Mouse (Mus musculus) G1E (cell line): ENCODE measurements around the gene Eif3b. TPM values are rescaled to one million over a fixed set of nuclear protein-coding genes. Genes with fewer than 3 reads are reported as not detected.

Experiments
- ATAC-seq: 2 replicates; pipeline ENCODE4 v1.8.0; 2016; ENCODE audit warnings: mild to moderate bottlenecking; ENCODE audit not compliant: insufficient number of reproducible peaks, poor library complexity, low FRiP score, severe bottlenecking; ENCODE audit errors: extremely low read depth
- DNase-seq: peaks from one replicate; pipeline ENCODE4 v3.0.0; 2012; ENCODE audit warnings: low spot score
- H3K27me3 ChIP-seq: 2 replicates; pipeline ENCODE4 v1.6.1; 2012; ENCODE audit warnings: mild to moderate bottlenecking, low read length, inconsistent platforms; ENCODE audit not compliant: insufficient read depth
- H3K36me3 ChIP-seq: replicated peaks from 2 replicates; pipeline ENCODE3; 2012; ENCODE audit warnings: mild to moderate bottlenecking, inconsistent platforms
- H3K4me1 ChIP-seq: 2 replicates; pipeline ENCODE4 v1.6.1; 2012; ENCODE audit warnings: low read depth, low read length, inconsistent platforms, mixed read lengths; ENCODE audit not compliant: insufficient read depth
- H3K4me3 ChIP-seq: 2 replicates; pipeline ENCODE4 v1.5.1; 2012; ENCODE audit warnings: low read depth, mild to moderate bottlenecking, inconsistent platforms, low read length, moderate library complexity, mixed read lengths
- H3K9me3 ChIP-seq: replicated peaks from 2 replicates; pipeline ENCODE4 v1.6.1; 2012; ENCODE audit warnings: inconsistent platforms
- CTCF ChIP-seq: IDR thresholded peaks from 2 replicates; pipeline ENCODE4 v1.5.1; 2012; ENCODE audit warnings: low read depth, low read length, inconsistent platforms, mixed read lengths
- GATA1 ChIP-seq: IDR thresholded peaks from 2 replicates; pipeline ENCODE4 v1.6.1; 2012; ENCODE audit warnings: borderline replicate concordance, low read length, inconsistent platforms, mixed read lengths
- GATA2 ChIP-seq: IDR thresholded peaks from 2 replicates; pipeline ENCODE4 v1.6.1; 2012; ENCODE audit warnings: low read depth, low read length, inconsistent platforms, borderline replicate concordance
- POLR2AphosphoS5 ChIP-seq: IDR thresholded peaks from 2 replicates; pipeline ENCODE4 v1.6.1; 2012; ENCODE audit warnings: low read depth, low read length, inconsistent platforms; ENCODE audit not compliant: insufficient replicate concordance
- TAL1 ChIP-seq: conservative IDR thresholded peaks from 2 replicates; pipeline ENCODE4 v1.6.1; 2012; ENCODE audit warnings: low read depth, low read length, inconsistent platforms, mixed read lengths
- polyA plus RNA-seq: library from polyadenylated mRNA; stranded (reverse); fragments of >175 nt; gene quantifications from 2 replicates; pipeline ENCODE4 v1.2.3, GENCODE M21; 2012
- total RNA-seq, 2 experiments: library from RNA; stranded (forward) in 1 of 2; stranded (reverse) in 1 of 2; fragments of 200-1000 nt in 1 of 2; fragments of >200 nt in 1 of 2; fragmentation: Nextera tagmentation in 1 of 2; gene quantifications; 2 replicates each; pipeline ENCODE4 v1.2.3; 2014 to 2017

Gene Eif3b
- total and polyA plus RNA-seq, 3 experiments, result 133 to 237 (median 137) TPM

- DNase-seq (no peak), ATAC-seq (no peak)
- Histone ChIP-seq H3K36me3 (no peaks in the 10 kb centered on the region), H3K9me3 (no peaks in the 10 kb centered on the region), H3K27me3 (peaks cover 55% of the 10 kb centered on the region), H3K4me3 (no peak overlapping the region), H3K4me1 (peaks cover 20% of the 10 kb centered on the region)
- TF ChIP-seq POLR2AphosphoS5 (no peak), CTCF (no peak), GATA1 (no peak), GATA2 (no peak), TAL1 (no peak)
These were observed 26.4 kb upstream of the Eif3b start for GRCm38 (mm10) chr5:140392701-140393100.

- no peak for ATAC-seq
These were observed 22.8 kb upstream of the Eif3b start for GRCm38 (mm10) chr5:140396166-140396940.

GRCm38 (mm10) chr5:140402640-140403270, 16.4 kb upstream of the Eif3b start:
- no peak for TF ChIP-seq POLR2AphosphoS5
- no peak for TF ChIP-seq TAL1
- TF ChIP-seq GATA1, result no peak
- TF ChIP-seq GATA2, result no peak
- Histone ChIP-seq H3K36me3 (no peaks in the 10 kb centered on the region), H3K9me3 (no peaks in the 10 kb centered on the region), H3K4me3 (no peak overlapping the region), H3K4me1 (peaks cover 3% of the 10 kb centered on the region), H3K27me3 (peaks cover 45% of the 10 kb centered on the region)
- DNase-seq (no peak), ATAC-seq (no peak)

More at GRCm38 (mm10) chr5:140396166-140396940, 22.8 kb upstream of the Eif3b start:
- TF ChIP-seq GATA2, result no peak
- no peak for TF ChIP-seq TAL1
- TF ChIP-seq GATA1, result no peak
- TF ChIP-seq CTCF, result no peak
- no peak for TF ChIP-seq POLR2AphosphoS5
- Histone ChIP-seq H3K27me3 (peaks cover 44% of the 10 kb centered on the region), H3K9me3 (no peaks in the 10 kb centered on the region), H3K4me1 (peaks cover under 1% of the 10 kb centered on the region; the same call in 1 of the 2 replicates), H3K4me3 (no peak overlapping the region), H3K36me3 (no peaks in the 10 kb centered on the region)
- DNase-seq, result no peak

- H3K4me3 ChIP-seq, result no peak overlapping the region
- peaks cover 3% of the 10 kb centered on the region for H3K4me1 ChIP-seq
- ATAC-seq (no peak), DNase-seq (no peak)
- peaks cover 37% of the 10 kb centered on the region for H3K27me3 ChIP-seq
- TF ChIP-seq POLR2AphosphoS5, result no peak
- no peaks in the 10 kb centered on the region for H3K9me3 ChIP-seq
- no peaks in the 10 kb centered on the region for H3K36me3 ChIP-seq
These were observed 14.0 kb upstream of the Eif3b start for GRCm38 (mm10) chr5:140405126-140405525.

- Histone ChIP-seq H3K4me3 (no peak overlapping the region), H3K27me3 (peaks cover 37% of the 10 kb centered on the region), H3K4me1 (no peaks in the 10 kb centered on the region; the same call in 1 of the 2 replicates), H3K9me3 (no peaks in the 10 kb centered on the region), H3K36me3 (no peaks in the 10 kb centered on the region)
- DNase-seq (no peak), ATAC-seq (no peak)
- TF ChIP-seq GATA1 (no peak), GATA2 (no peak), CTCF (no peak), POLR2AphosphoS5 (no peak), TAL1 (no peak)
These were observed 12.5 kb upstream of the Eif3b start for GRCm38 (mm10) chr5:140406666-140407065.

GRCm38 (mm10) chr5:140408801-140409200, 10.3 kb upstream of the Eif3b start:
- H3K4me1 ChIP-seq, result no peaks in the 10 kb centered on the region; the same call in 1 of the 2 replicates
- no peak for ATAC-seq
- no peak for DNase-seq
- no peak overlapping the region for H3K4me3 ChIP-seq
- no peaks in the 10 kb centered on the region for H3K9me3 ChIP-seq
- H3K36me3 ChIP-seq, result no peaks in the 10 kb centered on the region
- H3K27me3 ChIP-seq, result peaks cover 25% of the 10 kb centered on the region
- no peak for TF ChIP-seq GATA1
- TF ChIP-seq GATA2, result no peak
- TF ChIP-seq CTCF, result no peak

- DNase-seq (peak; percentile 51), ATAC-seq (no peak)
- no peaks in the 10 kb centered on the region; the same call in 1 of the 2 replicates for H3K4me1 ChIP-seq
- peaks cover under 1% of the 10 kb centered on the region for H3K36me3 ChIP-seq
- no peak for TF ChIP-seq GATA2
- TF ChIP-seq GATA1, result no peak
- TF ChIP-seq CTCF, result peak; percentile 56
- no peak for TF ChIP-seq TAL1
- no peak for TF ChIP-seq POLR2AphosphoS5
- H3K9me3 ChIP-seq, result no peaks in the 10 kb centered on the region
- no peak overlapping the region for H3K4me3 ChIP-seq
- H3K27me3 ChIP-seq, result peaks cover 10% of the 10 kb centered on the region
These were observed 7.8 kb upstream of the Eif3b start for GRCm38 (mm10) chr5:140411339-140411738.
